Mouse (Mus musculus) liver, embryonic 15.5 days (tissue): ENCODE results near the gene Gatad2a. TPM values are rescaled to one million over a fixed set of nuclear protein-coding genes. Genes with fewer than 3 reads are reported as not detected.
A peak's percentile ranks its signal among the peaks of the same experiment; 100 is the strongest.

Experiments
- ATAC-seq: fragments of 200-750 bp; cut with Nextera tagmentation; 2 replicates; pipeline ENCODE4 v1.8.0; 2017; ENCODE audit warnings: moderate number of reproducible peaks, mild to moderate bottlenecking, moderate library complexity; ENCODE audit not compliant: insufficient read depth
- H3K27ac ChIP-seq: fragments of 300-500 bp; sonication (generic); replicated peaks from 2 replicates; pipeline ENCODE4 v1.5.1; 2015; ENCODE audit warnings: mild to moderate bottlenecking, inconsistent platforms
- H3K27me3 ChIP-seq: fragments of 300-500 bp; sonication (generic); 2 replicates; pipeline ENCODE4 v1.6.1; 2015; ENCODE audit warnings: mild to moderate bottlenecking, inconsistent platforms
- H3K36me3 ChIP-seq: fragments of 300-500 bp; sonication (generic); replicated peaks from 2 replicates; pipeline ENCODE4 v1.6.1; 2015; ENCODE audit warnings: moderate library complexity, mild to moderate bottlenecking, inconsistent platforms
- H3K4me1 ChIP-seq: fragments of 300-500 bp; sonication (generic); replicated peaks from 2 replicates; pipeline ENCODE4 v1.6.1; 2015; ENCODE audit warnings: inconsistent platforms
- H3K4me2 ChIP-seq: fragments of 300-500 bp; sonication (generic); 2 replicates; pipeline ENCODE4 v1.6.1; 2015; ENCODE audit warnings: moderate library complexity, mild to moderate bottlenecking, inconsistent platforms
- H3K4me3 ChIP-seq: fragments of 300-500 bp; sonication (generic); replicated peaks from 2 replicates; pipeline ENCODE4 v1.5.1; 2015; ENCODE audit warnings: mild to moderate bottlenecking, inconsistent platforms
- H3K9ac ChIP-seq: fragments of 300-500 bp; sonication (generic); 2 replicates; pipeline ENCODE4 v1.6.1; 2015; ENCODE audit warnings: moderate library complexity, mild to moderate bottlenecking, inconsistent platforms
- H3K9me3 ChIP-seq: fragments of 300-500 bp; sonication (generic); replicated peaks from 2 replicates; pipeline ENCODE4 v1.6.1; 2016; ENCODE audit warnings: inconsistent platforms
- WGBS: fragments of 180-500 bp; shearing (Covaris S2); methylation state at CpG from one replicate; pipeline ENCODE4 v1.1.7; 2015; ENCODE audit warnings: mixed read lengths; ENCODE audit not compliant: insufficient replicate concordance; 5-methylcytosine and 5-hydroxymethylcytosine counted together
- polyA plus RNA-seq: library from polyadenylated mRNA; unstranded; fragments of >200 nt; fragmentation: Nextera tagmentation; extraction: Ambion mirVana; gene quantifications from 2 replicates; pipeline ENCODE4 v1.2.1, GENCODE M21; 2015

The Gatad2a gene
- polyA plus RNA-seq, 1 experiment from 2014 or later = 28.0 TPM

DNA sequence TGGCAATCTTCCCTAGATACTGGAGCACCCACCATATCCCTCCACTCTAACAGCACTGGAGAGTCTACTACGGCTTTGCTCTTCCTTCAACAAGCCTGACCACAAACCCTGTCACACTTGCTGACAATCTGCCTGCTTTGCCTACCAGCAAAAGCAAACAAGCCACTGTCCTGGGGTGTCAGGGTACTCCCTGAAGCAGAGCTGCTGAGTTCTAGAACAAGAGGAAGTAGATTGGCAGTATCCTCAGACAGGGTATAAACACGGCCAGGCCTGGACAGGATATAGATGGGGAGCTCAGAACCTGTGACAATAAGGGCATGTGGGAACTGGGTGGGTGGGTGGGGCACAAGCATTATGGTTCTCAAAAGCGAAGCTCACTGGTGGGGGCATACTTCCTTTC, 58.7 kb downstream of the Gatad2a start:
- Histone ChIP-seq H3K4me2 (no peak overlapping the region), H3K4me3 (no peak overlapping the region), H3K36me3 (peaks cover 43% of the 10 kb centered on the region), H3K27ac (0 out of 2 replicates have a peak overlapping the region, but pooled peaks have one; percentile 9), H3K4me1 (peaks cover 73% of the 10 kb centered on the region), H3K9me3 (no peaks in the 10 kb centered on the region), H3K9ac (no peak overlapping the region), H3K27me3 (no peaks in the 10 kb centered on the region)
- no peak for ATAC-seq
- WGBS = 43% methylated on average over 3 of the region's 3 CpGs

- no peak overlapping the region for H3K4me3 ChIP-seq
- no peaks in the 10 kb centered on the region for H3K9me3 ChIP-seq
- no peaks in the 10 kb centered on the region for H3K27me3 ChIP-seq
- H3K36me3 ChIP-seq = peaks cover 51% of the 10 kb centered on the region
- no peak overlapping the region for H3K9ac ChIP-seq
- peaks cover 64% of the 10 kb centered on the region for H3K4me1 ChIP-seq
- 75% methylated on average over 7 of the region's 7 CpGs for WGBS
- peak overlapping the region; percentile 39; the same call in 1 of the 2 replicates for H3K27ac ChIP-seq
- 0 out of 2 replicates have a peak, but pooled peaks have one; percentile 2 for ATAC-seq
- H3K4me2 ChIP-seq = no peak overlapping the region
These were observed 60.0 kb downstream of the Gatad2a start for GRCm38 (mm10) chr8:69936050-69936794.

- Histone ChIP-seq H3K4me3 (no peak overlapping the region), H3K4me1 (peaks cover 56% of the 10 kb centered on the region), H3K9ac (no peak overlapping the region), H3K36me3 (peaks cover 58% of the 10 kb centered on the region), H3K27ac (no peak overlapping the region), H3K9me3 (no peaks in the 10 kb centered on the region), H3K4me2 (no peak overlapping the region), H3K27me3 (no peaks in the 10 kb centered on the region)
- no peak for ATAC-seq
- 88% methylated on average over 3 of the region's 3 CpGs for WGBS
These were observed 60.8 kb downstream of the Gatad2a start for GRCm38 (mm10) chr8:69935431-69935830.

DNA sequence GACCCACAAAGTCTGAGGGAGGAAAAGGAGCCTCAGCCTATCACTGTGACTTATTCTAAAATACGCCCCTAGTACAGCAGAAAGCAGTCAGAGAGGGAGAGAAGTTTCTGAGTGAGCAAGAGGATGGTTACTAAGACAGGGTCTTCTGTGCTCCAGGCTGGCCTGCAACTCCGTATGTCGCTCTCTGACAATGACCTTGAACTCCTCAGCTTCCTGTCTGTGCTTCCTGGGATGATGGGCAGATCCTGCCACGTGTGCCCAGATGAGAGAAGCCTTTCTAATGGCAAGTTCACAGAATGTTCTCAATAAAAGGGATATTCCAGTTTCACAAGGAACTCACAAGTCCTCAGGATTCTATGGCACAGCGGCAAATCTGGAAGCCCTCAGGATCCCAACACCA, 61.6 kb downstream of the Gatad2a start:
- peaks cover 48% of the 10 kb centered on the region for H3K4me1 ChIP-seq
- H3K9me3 ChIP-seq = no peaks in the 10 kb centered on the region
- H3K4me3 ChIP-seq = no peak overlapping the region
- H3K27me3 ChIP-seq = no peaks in the 10 kb centered on the region
- H3K36me3 ChIP-seq = peaks cover 58% of the 10 kb centered on the region
- WGBS = 75% methylated on average over 5 of the region's 5 CpGs
- H3K9ac ChIP-seq = no peak overlapping the region
- H3K4me2 ChIP-seq = no peak overlapping the region
- no peak for ATAC-seq
- no peak overlapping the region for H3K27ac ChIP-seq

DNA sequence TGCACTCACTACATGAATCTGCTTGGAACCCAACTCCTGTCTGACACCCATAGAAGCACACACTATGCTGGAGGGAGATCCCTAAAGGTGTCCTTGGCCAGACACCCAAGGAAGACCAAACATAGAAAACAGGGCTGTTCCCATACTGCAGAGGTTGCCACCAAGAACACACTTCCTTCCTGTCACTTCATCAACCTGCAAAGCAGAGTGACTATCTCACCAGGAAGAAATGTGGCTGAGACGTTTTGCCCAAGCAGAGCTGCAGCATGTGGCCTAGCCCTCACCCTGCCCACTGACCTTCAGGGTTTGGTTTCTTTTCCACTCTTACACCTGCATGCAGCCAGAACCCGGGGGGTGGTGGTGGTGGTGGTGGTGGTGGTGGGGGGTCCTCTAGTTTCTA, 62.4 kb downstream of the Gatad2a start:
- Histone ChIP-seq H3K4me1 (peaks cover 42% of the 10 kb centered on the region), H3K36me3 (peaks cover 58% of the 10 kb centered on the region)
- 35% methylated on average over 2 of the region's 2 CpGs for WGBS

DNA sequence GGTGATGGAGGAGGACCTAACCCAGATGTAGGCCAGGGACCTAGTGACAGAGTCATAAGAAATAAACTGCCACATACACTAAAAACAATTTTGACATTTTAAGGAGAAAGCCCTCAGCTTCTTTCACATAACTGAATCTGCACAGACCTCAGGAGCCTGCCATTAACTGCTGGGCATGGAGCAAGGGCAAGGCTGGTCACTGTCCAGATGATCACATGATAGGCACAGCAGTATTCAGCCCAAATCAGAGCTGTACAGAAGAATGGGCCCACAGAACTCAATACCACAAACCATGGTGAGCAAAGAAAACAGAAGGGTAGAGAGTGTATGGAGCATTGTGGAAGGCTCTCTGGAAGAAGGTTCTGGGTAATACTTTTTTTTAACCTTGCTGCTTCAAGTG, 69.3 kb downstream of the Gatad2a start:
- H3K4me2 ChIP-seq = no peak overlapping the region
- ATAC-seq = no peak
- peaks cover 46% of the 10 kb centered on the region for H3K4me1 ChIP-seq
- no peak overlapping the region for H3K4me3 ChIP-seq
- no peak overlapping the region for H3K27ac ChIP-seq
- H3K36me3 ChIP-seq = peaks cover 18% of the 10 kb centered on the region
- H3K9me3 ChIP-seq = no peaks in the 10 kb centered on the region
- H3K27me3 ChIP-seq = no peaks in the 10 kb centered on the region
- no peak overlapping the region for H3K9ac ChIP-seq

More for the DNA sequence above, 62.4 kb downstream of the Gatad2a start:
- no peak overlapping the region for H3K27ac ChIP-seq
- H3K9ac ChIP-seq = no peak overlapping the region
- no peak overlapping the region for H3K4me3 ChIP-seq
- no peak for ATAC-seq
- no peaks in the 10 kb centered on the region for H3K9me3 ChIP-seq
- no peak overlapping the region for H3K4me2 ChIP-seq
- H3K27me3 ChIP-seq = no peaks in the 10 kb centered on the region

- no peak overlapping the region for H3K9ac ChIP-seq
- H3K27ac ChIP-seq = peak overlapping the region; percentile 35
- H3K27me3 ChIP-seq = no peaks in the 10 kb centered on the region
- WGBS = 7% methylated on average over 1 of the region's 1 CpGs
- ATAC-seq = no peak
- peaks cover 75% of the 10 kb centered on the region for H3K4me1 ChIP-seq
- H3K4me3 ChIP-seq = no peak overlapping the region
- peaks cover 8% of the 10 kb centered on the region for H3K36me3 ChIP-seq
- H3K4me2 ChIP-seq = peak overlapping the region; percentile 25
- no peaks in the 10 kb centered on the region for H3K9me3 ChIP-seq
These were observed 72.2 kb downstream of the Gatad2a start for GRCm38 (mm10) chr8:69923986-69924385.

GRCm38 (mm10) chr8:69921141-69921540, 75.0 kb downstream of the Gatad2a start:
- Histone ChIP-seq H3K9me3 (no peaks in the 10 kb centered on the region), H3K27ac (peak overlapping the region; percentile 83), H3K27me3 (no peaks in the 10 kb centered on the region), H3K36me3 (peaks cover 26% of the 10 kb centered on the region), H3K4me2 (peak overlapping the region; percentile 57), H3K9ac (no peak overlapping the region), H3K4me3 (no peak overlapping the region), H3K4me1 (peaks cover 83% of the 10 kb centered on the region)
- ATAC-seq = no peak
- 87% methylated on average over 2 of the region's 2 CpGs for WGBS

- H3K9me3 ChIP-seq = no peaks in the 10 kb centered on the region
- peak overlapping the region; percentile 14; the same call in 1 of the 2 replicates for H3K4me3 ChIP-seq
- ATAC-seq = peak; percentile 75
- no peaks in the 10 kb centered on the region for H3K27me3 ChIP-seq
- H3K4me2 ChIP-seq = peak overlapping the region; percentile 57
- H3K27ac ChIP-seq = peak overlapping the region; percentile 83
- peaks cover 32% of the 10 kb centered on the region for H3K36me3 ChIP-seq
- peaks cover 76% of the 10 kb centered on the region for H3K4me1 ChIP-seq
- peak overlapping the region; percentile 41 for H3K9ac ChIP-seq
- WGBS = 27% methylated on average over 11 of the region's 11 CpGs
These were observed 76.1 kb downstream of the Gatad2a start for GRCm38 (mm10) chr8:69919876-69920662.

GRCm38 (mm10) chr8:69919010-69919409, 77.2 kb downstream of the Gatad2a start:
- 0 out of 2 replicates have a peak, but pooled peaks have one; percentile 23 for ATAC-seq
- Histone ChIP-seq H3K27me3 (no peaks in the 10 kb centered on the region), H3K4me2 (no peak overlapping the region), H3K9me3 (no peaks in the 10 kb centered on the region), H3K27ac (peak overlapping the region; percentile 83), H3K4me3 (no peak overlapping the region), H3K9ac (no peak overlapping the region), H3K36me3 (peaks cover 42% of the 10 kb centered on the region), H3K4me1 (peaks cover 66% of the 10 kb centered on the region)
- 42% methylated on average over 1 of the region's 1 CpGs for WGBS

DNA sequence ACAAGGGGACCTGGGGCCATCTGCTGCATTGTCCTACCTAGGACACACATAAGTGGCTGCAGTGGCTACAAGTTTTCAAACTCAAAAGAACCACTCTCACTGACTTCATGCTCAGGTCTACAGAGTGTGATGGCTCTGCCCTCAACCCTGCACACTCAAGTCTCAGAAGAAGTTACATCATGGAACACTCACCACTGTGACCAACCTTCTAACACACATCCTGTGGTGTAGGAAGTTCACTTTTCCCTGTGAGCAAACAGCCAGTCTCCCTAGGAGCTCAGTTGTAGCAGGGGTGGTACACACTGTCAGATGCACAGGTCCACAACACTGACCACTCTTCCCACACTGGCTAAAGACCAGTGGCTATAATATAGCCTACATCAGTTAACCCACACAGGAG, 77.7 kb downstream of the Gatad2a start:
- peaks cover 47% of the 10 kb centered on the region for H3K36me3 ChIP-seq
- H3K4me2 ChIP-seq = no peak overlapping the region
- H3K4me3 ChIP-seq = no peak overlapping the region
- H3K4me1 ChIP-seq = peaks cover 61% of the 10 kb centered on the region
- H3K27me3 ChIP-seq = no peaks in the 10 kb centered on the region
- no peak overlapping the region for H3K9ac ChIP-seq
- no peak for ATAC-seq
- H3K9me3 ChIP-seq = no peaks in the 10 kb centered on the region
- no peak overlapping the region for H3K27ac ChIP-seq
